Mouse (Mus musculus) induced T-regulatory cell, adult 2 months (primary cell): Measurements from ENCODE around the gene Borcs8.

ENCODE experiments used
- DNase-seq: peaks from one replicate; pipeline ENCODE4 v3.0.0-alpha.2; 2012; ENCODE audit warnings: low read depth

Gene Borcs8

DNA sequence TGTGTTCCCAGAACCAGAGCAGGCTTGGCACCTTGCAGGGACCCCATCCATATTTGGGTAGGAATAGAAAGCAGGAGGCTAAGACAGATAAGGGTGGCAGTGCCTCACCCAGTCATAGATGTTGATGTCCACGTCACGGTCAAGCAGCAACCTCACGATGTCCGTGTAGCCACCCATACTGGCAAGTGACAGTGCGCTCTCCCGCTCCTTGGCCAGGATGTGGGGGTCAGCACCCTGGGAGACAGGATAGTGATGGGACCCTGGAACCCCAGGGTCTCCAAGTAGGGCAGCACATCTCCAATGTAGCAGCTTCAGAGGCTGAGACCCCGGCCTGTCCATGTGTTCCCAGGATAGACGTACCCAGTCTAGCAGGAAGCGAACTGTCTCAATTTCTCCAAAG lies 4.4 kb upstream of the Borcs8 start:
- no peak for DNase-seq

DNA sequence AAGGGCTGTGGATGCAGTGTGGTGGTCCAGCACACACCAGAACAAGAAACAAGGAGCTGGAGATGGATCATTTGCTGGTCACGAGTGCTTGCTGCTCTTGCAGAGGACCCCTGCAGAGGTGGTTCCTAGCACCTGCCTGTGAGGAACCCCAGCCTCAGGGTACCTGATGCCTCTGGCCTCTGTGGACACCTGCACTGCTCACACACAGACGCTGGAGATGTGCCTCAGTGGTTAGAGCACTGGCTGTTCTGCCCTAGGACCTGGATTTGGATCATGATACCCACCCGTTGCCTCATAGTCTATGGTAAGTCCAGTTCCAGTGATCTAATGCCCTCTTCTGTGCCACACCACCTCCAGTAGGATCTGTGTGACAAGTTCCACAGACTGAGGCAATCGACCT lies 2.7 kb upstream of the Borcs8 start:
- DNase-seq: no peak

DNA sequence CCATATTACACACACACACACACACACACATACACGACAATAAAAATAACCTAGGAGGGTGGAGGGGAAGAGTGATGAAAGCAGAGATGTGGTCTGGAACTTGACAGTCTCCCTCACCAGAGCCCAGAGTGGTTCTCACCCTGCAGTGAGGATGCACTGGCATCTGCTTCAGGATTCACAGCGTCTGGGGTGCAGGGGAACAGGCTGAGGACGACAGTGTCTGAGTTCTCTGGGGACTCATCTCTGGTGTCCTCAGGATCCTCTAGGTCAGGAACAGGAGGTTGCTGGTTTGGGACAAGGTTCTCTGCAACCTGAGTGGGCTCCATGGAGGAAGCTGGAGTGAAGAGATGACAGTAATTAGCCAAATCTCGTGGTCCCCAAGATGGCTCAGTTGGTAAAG lies 1.4 kb upstream of the Borcs8 start:
- DNase-seq: no peak

DNA sequence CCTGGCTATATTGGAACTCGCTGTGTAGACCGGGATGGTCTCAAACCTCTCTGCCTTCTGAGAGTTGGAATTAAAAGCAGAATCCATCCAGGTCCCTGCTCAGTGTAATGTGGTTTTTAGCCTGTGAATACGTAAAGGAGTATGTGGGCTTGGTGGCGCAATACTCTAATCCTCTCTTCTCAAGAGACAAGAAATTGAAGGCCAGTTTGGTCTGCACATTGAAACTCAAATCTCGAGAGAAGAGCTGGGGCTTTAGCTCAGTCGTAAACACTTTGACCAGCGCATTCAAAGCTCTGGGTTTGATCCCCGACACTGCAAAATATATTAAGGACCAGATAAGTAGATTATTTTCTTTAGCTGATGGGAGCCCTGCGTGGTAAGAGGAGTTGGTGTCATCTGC lies 682 bp downstream of the Borcs8 start:
- no peak for DNase-seq

DNA sequence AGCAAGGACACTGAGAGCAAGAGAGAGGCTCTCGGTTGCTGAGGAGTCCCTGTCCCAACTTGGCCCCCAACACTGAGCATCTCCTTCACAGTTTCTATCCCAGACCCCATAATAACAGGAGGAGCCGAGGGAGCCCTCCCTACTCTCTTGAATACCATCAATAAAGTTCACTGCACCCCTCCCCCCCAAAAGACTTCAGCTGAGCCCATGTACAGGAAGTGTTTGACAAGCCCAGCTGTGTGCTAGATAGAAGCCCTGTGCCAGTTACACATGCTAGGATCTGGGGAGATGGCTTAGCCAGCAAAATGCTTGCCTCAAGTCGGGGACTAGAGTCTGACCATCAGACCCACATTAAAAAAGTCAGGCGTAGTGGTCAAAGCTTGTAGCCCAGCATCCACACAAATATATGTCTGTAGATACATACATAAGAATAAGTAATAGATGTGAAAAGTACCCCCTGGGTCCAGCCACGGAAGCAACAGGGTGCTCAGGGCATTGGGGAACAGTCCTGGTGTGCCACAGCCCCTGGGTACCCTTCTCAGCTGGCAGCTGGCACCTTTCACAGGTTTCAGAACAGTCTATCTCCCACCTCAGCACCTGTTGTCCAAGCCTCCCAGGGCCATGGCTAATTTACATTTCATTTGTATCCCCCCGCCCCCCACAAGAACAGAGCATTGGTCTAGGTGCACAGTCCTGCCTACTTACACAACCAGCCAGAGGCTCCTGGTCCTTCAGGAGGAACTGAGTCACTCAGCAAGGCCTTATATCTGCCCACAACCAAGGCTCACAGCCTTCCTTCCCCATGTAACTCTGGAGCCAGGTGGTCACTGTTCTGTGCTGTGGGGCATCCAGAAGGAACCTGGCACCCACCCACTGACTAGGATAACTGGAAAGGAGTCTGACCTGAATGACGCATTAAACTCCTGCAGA lies 8.6 kb downstream of the Borcs8 start:
- DNase-seq: no peak

DNA sequence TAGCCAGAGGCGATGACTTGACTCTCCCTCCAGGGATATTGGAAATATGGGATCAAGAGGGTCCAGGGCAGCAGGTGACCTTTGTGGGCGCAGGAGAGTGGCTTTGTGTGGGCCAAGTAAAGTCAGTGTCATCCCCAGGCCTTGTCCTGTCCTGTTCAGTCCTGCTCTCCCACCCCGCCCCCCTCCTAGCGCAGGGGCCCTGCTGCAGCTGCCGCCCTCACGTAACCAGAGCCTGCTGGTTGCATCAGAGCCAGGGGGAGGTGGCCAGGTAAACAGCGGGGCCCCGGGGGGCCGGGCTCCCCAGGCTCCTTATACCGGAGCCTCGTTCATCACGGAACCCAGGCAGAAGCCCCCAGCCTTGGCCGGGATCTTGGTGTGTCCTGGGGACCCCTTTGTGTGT lies 10.9 kb downstream of the Borcs8 start:
- no peak for DNase-seq

DNA sequence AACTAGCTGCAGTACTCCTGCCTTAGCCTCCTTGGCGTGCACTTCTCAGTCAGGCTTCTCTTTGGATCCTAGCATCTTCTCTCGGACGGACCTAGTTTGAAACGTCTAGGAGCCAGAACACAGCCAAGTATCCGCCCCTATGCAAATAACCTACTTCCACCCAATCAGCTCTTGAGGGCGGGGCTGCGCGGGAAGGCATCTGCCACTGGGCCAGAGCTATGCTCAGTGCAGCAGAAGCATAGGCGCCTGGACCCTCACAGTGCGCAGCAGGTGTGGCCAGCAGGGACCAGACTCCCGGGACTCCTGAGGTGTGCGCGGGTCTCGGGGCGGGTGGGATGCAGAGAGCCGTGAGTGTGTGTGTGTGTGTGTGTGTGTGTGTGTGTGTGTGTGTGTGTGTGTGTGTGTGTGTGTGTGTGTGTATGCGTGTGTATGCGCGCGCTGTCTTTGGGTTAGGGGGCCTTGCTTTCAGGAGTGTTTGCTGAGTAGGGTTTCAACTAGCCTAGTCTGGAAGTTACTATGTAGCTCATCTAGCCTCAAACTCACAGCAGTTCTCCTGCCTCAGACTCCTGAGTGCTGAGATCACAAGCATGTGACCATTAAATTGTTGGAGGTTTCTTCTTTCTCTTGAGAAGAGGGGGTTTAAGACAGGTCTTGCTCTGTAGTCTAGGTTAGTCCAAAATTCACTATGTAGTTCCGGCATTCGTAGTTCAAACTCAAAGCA lies 13.4 kb downstream of the Borcs8 start:
- DNase-seq: peak; percentile 87

DNA sequence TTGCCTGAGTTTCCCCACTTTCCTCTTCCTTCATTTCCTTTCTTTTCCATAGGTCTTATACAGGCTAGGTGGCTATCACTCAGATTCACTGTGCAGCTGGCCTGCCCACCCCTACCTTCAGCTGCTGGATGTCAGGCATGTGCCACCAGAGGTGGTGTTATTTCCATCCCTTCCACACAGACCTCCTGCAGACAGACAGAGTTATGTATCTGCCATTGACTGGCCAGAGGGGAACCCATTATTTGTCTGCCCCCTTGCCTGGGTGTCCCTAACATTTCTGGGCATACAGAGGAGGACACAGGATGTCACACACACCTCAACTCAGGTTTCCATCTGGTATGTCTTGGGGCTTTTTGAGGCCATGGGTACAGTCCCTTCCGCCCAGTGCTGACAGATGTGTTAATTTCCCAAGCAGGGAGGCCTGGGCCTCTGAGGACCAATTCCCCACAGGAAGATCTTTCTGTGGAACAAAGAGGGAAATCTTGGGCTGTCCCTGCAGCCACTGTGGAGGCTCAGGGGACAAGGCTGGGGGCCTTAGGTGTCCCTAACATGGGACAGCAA lies 18.0 kb downstream of the Borcs8 start:
- DNase-seq: no peak

DNA sequence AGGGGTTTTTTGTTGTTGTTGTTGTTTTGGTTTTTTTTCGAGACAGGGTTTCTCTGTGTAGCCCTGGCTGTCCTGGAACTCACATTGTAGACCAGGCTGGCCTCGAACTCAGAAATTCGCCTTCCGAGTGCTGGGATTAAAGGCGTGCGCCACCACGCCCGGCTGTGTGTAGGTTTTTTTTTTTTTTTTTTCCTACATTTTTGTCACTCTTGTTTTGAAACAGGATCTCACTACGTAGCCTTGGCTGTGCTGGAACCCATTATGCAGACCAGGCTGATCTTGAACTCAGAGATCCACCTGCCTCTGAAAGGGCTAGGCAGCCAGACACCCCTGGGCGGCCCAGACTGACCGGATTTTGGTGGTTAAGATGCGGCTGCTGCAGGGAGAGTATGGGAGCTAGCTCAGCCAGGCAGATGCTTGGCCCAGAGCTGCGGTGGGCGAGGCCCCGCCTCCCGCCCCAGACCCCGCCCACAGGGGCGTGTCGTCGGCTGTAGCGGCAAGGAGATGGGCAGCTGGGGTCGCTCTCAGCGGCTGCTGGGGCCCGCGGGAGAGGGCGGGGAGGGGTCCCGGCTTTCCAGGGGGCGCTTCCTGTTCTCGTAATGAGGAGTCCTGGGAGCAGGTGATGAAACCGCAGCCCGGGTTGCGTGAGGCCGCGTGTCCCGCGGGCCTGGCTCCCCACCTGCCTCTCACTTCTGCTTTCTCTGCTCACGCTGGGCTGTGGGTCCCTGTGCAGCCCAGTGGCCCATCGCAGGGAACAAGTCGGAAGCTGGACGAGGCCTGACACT lies 19.0 kb downstream of the Borcs8 start:
- DNase-seq: peak; percentile 88

DNA sequence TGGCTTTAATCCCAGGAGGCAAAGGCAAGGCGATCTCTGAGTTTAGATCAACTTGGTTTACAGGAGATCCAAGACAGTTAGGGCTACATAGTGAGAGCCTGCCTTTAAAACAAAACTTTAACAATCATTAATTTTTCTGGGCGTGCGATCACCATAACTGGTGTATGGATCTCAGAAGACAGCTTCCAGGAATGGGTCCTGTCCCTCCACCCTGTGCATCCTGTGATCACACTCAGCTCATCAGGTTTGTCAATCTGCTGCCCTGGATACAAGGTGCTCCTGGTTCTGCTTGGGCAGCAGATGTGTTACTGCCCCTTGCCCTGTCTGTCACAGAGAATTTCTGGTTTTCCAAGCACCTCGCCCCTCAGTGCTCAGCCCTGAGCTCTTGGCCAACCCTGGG lies 19.9 kb downstream of the Borcs8 start:
- no peak for DNase-seq

DNA sequence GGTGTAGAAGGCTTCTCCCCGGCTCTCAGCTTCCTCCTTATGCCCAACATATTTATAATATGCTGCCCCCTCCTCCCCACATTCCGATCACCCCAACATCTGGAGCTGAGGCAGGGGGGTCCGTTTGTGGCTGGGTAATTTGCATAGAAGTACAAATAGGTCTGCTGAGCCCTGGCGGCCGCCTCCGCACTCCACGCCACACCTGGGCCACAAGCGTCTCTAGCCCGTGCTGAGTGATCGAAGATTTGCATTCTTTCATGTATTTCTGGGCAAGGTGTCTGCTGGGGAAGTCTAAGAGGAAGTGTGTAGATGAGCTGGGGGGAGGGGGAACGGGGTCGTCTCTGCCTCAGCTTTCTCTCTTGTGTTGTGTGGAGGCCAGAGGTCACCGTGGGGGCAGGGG lies 20.7 kb downstream of the Borcs8 start:
- DNase-seq: peak; percentile 51

DNA sequence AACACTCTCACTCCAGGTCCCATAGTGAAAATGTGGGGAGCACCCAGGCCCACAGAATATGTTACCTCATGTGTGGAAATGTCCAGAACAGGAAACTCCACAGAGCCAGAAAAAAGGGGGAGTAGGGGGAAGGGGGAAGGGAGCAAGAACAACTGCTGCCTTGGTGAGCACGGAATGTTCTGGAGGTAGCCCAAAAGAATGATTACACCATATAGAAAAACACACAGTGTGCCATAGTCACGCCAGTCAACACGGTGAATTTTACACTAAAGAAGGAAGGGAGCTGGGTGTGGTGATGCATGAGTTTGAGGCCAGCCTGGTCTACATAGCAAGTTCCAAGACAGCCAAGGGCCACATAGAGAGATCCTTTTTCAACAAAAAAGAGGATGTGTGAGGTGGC lies 24.0 kb downstream of the Borcs8 start:
- no peak for DNase-seq

DNA sequence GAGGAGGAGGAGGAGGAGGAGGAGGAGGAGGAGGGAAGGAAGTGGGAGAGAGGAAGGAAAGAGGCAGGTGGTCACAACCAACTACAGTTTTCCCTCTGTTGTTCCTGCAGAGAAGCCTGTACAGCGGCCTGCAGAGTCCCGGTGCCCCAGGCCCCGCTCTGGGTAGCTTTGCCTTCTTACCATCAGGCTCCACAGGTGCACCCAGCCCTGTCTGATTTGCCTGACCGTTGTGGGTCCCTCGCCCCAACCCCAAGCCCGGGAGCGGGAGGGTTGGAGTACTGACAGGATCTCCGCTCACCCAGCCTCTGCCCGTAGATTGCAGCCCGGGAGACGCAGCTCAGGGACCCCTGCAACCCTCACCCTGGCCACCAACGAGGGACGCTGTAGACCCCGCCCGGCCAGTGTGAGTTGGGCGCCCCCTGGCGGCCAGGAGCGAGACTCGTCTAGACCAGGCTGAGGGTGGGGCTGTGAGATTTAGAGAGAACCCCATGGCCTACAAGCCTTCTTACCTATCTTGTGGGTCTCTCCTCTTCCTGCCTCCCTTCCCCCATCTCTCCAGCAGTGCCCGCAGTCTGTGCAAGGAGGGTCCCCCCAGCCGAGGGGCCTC lies 27.3 kb downstream of the Borcs8 start:
- peak; percentile 88 for DNase-seq

DNA sequence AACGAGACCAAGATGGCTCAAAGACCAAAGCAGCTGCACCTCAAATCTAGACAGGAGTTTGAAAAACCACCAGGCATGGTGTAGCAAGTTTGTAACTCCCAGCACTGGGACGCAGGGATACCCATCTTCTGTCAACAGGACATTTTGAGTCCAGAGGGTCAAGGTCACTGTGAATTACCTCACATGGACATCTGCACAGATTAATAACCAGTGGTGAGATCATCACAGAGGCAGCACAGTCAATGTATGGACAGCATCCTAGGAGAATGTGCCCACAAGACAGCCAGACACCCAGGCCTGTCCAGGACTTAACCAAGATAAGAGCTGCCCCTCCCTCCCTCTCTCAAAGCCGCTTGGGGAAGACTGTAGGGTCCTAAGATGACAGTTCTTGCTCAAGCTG lies 30.8 kb downstream of the Borcs8 start:
- no peak for DNase-seq

DNA sequence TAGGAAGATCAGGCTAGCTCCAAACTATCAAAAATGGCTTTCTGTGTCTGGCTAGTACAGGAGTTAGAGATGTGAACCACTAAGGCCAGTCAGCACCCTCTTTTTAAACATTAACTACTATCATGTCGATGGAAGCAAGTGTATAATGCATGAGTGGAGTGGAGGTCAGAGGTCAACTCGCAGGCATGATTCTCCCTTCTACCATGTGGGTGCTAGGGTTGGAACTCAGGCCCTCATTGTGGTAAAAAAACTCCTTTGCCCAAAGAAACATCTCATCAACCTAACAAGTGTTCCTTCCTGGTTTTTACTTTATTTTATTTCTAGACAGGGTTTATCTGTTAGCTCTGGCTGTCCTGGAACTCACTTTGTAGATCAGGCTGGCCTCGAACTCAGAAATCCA lies 31.4 kb downstream of the Borcs8 start:
- DNase-seq: no peak

DNA sequence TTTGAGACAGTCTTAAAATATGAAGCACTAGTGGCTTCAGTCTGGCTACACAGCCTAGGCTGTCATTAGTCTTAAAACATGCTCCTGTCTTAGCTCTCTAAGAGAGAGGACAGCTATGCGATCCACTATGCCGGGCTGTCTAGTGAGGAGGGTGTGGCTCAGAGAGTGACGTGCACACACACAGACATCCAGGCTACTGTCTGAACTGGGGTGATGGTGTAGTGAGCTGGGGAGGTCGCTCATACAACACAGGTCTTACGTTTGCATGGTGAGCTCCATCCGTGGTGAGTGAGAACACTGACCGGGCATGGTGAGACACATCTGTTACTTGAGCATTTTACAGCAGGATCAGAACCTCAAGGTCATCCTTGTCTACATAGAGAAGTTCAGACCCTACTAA lies 31.9 kb downstream of the Borcs8 start:
- no peak for DNase-seq

DNA sequence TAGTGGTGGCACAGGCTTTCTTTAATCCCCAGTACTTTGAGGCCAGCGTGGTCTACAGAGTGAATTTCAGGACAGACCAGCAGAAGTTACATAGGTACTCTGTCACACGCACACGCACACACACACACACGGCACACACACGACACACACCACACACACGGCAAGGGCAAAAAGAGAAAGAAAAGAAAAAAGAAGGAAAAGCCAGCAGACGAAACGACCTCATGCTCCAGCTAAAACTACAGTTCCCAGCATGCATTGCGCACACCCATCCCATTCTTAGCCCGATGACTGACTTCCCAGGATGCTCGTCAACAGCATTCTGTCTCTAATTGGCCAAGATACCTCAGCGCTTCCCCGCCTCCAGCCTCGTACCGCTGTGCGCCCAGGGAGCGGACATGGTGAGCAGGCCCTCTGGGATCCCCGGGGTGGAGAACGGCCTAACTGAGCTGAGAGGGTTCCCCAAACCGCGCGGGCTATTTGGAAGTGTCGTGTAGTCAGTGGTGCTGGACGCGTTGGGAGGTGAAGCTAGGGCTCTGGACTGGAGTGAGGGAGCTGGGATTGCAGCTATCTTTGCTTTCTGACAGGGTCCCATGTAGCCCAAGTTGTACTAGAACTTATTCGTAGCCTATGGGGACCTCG lies 32.9 kb downstream of the Borcs8 start, which contains the start of gene Tmem161a:
Tmem161a (plus strand) TSS at position 314 of the 639 bp plus-strand sequence.
- DNase-seq: peak; percentile 96

DNA sequence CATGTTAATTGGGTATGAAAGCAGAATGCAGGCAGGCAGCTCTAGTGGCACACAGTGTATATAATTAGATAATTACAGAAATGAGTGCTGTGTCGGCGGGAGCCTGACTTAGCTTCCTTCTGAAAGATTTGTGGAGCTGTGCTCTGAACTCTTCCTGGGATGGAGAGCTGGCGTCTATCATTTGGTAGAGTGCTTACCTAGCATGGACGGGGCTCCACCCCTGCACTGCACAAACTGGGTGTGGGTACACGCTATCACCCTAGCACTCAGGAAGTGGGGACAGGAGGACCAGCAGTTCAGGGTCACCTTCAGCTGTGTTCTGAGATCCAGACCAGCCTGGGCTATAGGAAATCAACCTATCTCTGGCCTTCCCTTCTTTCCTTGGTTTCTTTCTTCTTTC lies 34.0 kb downstream of the Borcs8 start:
- DNase-seq: no peak

DNA sequence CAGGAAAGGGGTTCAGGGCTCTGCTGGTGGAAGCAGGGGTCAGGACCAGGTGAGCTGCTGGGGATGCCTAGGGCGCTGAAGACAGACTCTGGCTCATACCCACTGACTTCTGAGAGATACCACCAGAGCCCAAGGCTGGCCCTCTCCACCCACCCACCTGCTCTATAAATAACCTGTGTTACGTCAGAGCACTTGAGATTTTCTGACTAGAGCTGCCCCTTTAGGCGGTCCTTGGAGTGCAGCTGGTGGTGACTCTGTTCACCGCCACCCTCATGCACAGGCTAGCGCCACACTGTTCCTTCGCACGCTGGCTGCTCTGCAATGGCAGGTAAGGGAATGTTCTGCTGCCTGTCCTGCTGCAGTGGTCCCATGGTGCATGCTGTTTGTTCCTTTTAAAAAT lies 34.8 kb downstream of the Borcs8 start:
- DNase-seq: no peak

DNA sequence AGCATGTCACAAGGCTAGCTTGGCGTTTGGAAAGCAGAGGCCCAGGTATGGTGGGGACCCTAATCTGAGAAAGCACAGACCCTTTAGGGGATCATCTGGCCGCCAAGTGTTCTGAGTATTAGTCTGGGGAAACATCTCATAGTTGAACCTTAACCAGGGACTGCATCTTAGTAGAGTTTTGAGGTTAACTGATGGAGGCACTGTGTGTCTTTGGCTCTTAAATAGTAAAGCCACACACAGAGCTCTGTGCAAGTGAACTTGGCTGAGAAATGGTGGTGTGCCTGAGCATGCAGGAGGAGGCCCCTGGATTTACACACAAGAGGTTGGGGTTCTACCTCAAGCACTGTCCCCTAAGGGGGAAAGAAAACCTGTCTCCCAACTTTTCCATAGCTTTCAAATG lies 38.9 kb downstream of the Borcs8 start:
- DNase-seq: no peak

DNA sequence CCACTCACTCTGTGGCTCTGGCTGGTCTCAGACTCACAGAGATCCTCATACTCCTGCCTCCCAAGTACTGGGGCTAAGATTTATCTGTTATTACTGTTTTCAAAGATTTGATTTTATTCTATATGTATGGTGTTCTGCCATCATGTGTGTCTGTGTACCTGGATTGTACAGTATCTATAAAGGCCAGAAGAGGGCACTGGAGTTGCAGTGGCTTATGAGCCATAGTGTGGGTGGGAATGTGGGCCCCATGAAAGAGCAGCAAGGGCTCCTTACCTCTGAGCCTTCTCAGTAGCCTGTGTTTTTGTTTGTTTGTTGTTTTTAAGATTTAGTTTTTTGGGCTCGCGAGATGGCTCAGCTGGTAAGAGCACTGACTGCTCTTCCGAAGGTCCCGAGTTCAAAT lies 39.8 kb downstream of the Borcs8 start:
- peak; percentile 33 for DNase-seq
